Mouse (Mus musculus) T-helper 1 cell (primary cell): ENCODE data around the gene Il4ra.

ENCODE experiments used
- in situ Hi-C: fragments of 300-600 bp; cut with MboI, MseI; formaldehyde crosslinking; loops from one replicate; pipeline ENCODE4 v1.15.1; 2025; ENCODE audit warnings: high pct_unique_total_duplicates

The Il4ra gene

DNA sequence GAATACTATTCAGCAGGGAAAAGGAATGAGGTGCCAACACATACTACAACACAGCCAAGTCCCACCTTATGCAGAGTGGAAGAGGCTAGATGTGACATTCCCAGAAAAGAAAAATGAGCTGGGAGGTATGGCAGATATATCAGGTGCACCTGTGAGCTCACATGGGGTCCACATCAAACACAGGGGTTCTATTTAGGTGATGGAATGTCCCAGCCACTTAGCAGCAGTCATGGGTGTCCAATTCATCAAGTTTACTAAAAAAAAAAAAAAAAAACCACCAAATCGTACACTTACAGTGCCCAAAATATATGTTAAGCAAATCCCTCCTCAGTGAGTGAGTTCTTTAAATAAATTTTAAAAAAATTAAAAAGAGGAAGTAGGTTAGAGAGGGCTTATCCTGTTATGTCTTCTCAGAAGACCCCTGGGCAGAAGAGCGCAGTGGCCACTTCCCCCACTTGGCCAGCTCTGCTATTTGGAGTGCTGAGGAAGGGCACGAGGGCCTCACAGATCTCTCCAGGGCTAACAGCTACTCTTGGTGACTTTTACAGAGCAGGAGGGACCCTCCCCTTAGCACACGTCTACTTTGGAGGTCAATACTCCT lies 47.6 kb downstream of the Il4ra start:
- in situ Hi-C loops = no loop called here

DNA sequence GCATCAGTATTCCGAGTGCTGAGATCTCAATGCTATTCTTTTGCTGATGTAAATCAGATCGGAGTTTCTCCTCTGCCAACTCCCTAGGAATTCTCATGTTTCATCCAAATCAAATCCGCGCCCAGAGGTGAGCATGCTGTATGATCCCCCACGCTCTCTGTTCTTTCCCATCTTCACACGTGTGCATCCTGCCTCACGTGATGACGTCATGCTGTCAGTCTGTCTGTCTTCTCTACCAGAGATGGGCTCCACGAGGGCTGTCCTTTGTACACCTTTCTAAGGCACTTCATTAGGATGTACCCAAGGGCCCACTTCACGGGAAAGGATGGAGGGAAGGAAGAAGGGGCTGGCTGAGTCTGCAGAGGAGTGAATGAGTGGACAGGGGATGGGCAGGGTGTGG lies 48.2 kb downstream of the Il4ra start:
- in situ Hi-C loops = loop anchor here (10.0 kb wide), 1 partner anchor 755 kb away; no protein-coding TSS in a partner anchor

DNA sequence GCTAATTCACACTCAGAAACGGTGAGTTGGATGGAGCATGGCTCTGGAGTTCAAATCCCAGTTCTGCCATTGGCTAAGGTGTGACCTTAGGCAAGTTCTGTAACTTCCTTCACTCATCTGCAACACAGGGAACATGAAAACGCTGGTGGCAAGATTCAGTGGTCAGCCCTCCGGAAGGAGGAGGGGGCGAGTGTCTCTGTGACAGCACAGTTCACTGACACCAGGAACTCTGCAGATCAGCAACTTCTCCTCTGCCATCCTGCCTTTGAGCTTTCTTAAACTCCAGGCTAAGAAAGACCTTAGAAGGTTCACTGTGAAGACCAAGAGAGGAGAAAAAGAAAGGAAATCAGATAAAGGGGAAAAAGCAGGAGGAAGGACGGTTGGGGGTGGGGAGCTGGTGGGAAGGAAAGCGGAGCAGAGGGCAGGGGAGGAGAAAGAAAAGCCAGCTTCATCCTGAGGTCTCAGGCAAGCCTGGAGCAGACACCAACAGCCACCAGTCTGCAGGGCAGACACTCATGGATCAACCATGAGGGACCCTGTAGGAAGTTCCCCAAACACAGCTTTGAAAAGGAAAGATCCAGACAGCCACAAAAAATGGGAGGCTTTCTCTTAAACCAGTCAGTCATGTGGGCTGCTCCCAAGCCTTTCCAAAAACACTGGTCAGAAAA lies 48.8 kb downstream of the Il4ra start:
- in situ Hi-C loops = loop anchor here (10.0 kb wide), 1 partner anchor 754 kb away; no protein-coding TSS in a partner anchor

DNA sequence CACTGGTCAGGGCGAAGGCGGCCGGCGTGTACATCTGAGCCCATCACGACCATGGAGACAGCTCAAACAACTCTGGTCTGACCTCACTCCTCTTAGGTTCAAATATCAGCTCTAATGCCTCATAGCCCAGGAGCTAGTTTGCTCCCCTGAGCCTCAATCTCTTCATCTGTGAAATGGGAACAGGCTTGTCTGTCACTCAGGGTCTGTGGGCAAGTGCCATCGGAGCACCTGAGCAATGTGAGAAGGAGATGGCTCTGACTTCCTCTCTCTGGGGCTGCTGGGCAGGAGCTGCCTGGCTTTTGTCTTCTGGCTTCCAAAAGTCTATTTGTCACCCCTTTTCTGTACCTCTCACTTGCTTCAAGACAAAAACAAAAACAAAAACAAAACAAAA lies 49.4 kb downstream of the Il4ra start:
- in situ Hi-C loops = loop anchor here (10.0 kb wide), 1 partner anchor 754 kb away; no protein-coding TSS in a partner anchor

DNA sequence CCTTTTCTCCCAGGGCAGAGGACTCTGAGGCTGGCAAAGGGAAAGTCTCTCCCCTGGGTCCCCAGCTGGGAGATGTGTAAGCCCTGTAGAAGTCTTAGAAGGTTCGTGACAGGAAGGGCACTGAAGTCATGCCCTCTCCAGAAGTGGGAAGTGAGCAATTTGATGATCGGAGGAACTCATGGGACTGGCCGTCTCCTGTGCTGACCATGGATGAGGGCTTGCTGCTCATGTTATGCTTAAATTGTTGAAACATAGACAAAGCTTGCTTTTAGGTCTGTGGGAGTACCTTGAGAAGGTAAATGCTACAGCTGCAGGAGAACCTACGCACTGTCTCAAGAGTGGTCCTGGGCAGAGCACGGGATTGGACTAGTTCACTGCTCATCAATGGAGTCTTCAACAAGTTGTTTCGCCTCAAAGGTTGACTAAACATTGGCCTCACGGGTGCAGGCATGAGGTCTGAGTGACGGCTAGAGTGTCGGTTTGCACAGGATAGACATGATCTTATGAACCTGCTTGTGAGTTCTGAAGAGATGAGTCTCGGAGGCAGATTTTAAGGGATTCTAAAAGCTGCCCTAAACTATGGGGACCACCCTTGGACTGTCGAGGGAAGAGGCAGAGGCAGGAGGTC lies 50.0 kb downstream of the Il4ra start:
- in situ Hi-C loops = loop anchor here (10.0 kb wide), 1 partner anchor 753 kb away; no protein-coding TSS in a partner anchor

DNA sequence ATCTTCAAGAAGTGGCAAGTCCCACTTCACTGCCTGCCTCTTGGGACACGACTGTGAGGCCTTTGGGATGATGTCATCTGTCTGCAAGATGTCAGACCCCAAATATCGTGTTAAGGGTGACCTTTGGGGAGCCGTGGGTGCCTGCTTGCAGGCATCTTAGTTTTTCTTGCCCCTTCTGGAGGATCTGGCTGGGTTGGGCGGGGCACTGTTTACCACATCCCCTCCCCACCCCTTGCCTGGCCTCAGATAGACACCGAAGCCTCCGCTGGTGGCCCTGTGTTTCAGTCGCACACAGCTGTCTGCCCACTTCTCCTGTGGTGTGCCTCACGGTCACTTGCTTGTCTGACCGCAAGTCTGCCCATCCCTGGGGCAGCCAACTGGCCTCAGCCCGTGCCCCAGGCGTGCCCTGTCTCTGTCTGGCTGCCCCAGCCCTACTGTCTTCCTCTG lies 51.3 kb downstream of the Il4ra start, which contains the start of gene Il21r:
TSS of gene Il21r (plus strand) at position 245 of the 447 bp plus-strand sequence.
- in situ Hi-C loops = loop anchor here (10.0 kb wide), 1 partner anchor 752 kb away; no protein-coding TSS in a partner anchor

DNA sequence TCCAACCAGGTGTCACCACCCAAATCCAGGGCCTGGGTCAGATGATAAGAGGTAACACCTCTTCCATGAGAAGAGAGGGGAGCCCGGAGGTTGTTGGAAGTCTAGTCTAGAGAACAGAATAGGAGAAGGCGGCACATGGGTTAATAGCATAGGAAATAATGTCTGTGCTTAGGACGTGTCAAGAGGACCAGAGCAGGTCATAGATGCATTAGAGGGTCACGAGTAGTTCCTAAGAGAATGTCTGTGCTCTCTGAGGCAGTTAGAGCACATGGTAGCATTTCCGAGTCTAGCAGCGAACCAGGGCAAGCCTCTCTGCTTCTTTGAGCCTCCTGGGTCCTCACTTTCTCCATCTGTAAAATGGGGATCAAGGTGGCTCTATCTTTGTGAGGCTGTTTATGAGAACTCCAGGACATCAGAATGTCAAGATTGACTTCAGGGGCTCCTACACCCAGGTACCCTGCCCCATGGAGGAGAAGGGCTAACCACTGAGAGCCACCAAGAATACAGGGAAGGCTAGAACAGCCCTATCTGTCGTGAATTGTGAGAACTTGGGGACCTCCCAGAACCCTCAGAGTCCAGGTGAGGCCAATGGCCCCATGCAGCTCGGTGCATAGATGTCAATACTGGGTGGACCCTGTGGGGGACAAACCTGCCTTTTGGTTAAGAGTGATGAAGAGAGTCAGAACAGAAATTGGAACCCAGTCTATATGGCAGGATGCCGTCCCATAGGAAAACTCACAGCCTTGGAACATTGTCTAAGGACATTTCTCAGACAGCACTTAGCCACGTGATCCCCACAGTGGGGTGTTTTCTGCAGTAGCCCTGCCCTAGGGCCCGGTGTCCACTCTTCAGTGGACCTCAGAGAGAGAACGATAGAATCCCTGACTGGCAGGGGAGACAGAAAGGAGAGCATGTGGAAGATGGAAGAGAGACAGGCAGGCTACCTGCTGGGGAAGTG lies 52.7 kb downstream of the Il4ra start:
- in situ Hi-C loops = loop anchor here (10.0 kb wide), 1 partner anchor 750 kb away; no protein-coding TSS in a partner anchor

DNA sequence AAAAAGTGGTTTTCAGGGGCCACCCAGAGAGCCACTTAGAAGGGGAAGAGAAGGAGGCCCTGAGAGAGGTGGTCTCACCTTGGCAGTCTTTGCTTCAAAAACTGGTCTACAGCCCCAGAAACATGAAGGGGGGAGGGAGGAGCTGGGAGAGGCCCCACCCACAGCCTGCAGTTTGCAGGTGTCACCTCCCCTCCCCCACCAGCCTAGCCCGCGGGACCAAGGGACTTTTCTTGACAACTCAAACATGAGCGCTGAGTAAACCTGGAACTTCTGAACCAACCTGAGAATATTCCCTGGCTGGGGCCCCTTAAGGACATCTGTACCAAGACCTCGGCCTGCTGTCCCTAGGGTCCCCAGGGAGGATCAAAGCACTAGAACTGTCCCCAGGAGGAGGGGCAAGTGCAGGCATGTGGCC lies 53.8 kb downstream of the Il4ra start:
- in situ Hi-C loops = loop anchor here (10.0 kb wide), 1 partner anchor 749 kb away; no protein-coding TSS in a partner anchor

DNA sequence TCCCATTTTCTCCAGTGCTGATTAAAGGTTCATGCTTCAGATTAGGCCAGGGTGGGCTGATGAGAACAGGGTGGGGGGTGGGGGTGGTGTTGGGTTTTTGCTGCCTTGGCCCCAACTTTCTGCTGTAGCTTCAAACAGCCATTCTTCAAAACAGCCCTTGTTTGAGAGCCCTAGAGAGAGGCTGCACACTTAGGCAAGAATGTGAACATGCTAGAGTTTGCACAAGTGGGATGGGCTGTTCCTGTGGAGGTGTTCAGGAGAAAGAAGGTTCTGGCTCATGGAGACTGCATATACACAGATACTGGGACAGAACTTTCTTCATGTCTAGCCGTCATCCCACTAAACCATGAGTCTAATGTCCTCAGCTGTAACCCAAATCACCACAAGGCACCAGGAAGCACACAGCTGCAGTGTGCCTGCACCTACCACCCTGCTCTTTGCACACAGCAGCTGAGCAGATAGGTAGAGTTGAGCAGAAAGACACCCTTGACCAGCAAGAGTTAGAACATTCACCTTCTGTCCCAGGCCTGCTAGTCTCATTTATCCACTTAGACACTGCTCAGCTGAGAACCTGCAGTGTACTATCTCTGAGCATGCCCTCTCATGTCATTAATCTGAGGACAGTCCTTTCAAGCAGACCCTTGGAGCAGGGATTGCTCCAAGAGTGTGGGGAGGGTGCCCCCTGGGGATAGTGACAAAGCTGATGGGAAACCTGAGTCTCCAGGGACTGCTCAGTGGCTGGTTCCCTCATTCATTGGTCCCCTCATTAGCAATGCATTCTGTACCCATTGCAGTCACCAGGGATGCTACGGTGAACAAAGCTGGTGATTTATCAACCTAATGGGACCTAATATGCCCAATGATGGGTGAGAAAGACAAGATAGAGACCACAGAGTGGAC lies 54.6 kb downstream of the Il4ra start:
- in situ Hi-C loops = loop anchor here (10.0 kb wide), 1 partner anchor 748 kb away; no protein-coding TSS in a partner anchor

DNA sequence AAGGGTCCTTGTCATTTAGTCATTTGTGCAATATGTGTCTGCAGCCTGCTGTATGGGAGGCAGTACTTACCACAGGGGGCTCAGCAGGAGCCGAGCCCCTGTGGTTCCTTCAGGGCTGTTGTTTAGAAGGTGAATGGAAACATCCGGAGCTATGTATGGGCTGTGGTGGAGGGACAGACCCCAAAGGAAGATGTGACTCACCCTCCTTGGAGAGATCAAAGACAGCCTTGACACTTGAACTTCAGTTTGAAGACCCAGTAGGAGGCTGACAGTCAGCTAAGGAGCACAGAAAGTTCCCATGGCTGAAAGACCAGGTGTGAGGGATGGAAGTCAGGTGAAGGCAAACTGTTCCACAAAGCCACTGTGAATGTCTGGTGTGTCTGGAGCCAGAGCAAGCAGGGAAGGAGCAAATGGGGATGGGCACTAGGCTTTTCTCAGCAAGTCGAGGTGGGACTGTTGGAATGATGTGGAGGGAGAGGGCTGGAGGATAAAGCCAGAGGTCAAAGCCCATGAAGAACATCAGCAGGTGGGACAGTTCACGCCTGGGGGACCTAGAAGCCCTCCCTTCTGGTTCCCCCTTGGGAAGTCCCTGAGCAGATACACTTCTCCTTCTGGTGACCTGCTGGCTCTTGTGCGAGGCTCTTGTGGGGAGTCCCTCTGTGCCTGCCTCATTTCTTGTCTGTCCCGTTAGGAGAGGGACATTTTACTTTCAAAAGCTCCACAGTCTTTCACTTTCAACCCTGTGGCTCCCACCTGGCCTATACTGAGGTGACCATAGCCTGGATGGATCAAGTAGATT lies 55.7 kb downstream of the Il4ra start:
- in situ Hi-C loops = loop anchor here (10.0 kb wide), 1 partner anchor 747 kb away; no protein-coding TSS in a partner anchor

DNA sequence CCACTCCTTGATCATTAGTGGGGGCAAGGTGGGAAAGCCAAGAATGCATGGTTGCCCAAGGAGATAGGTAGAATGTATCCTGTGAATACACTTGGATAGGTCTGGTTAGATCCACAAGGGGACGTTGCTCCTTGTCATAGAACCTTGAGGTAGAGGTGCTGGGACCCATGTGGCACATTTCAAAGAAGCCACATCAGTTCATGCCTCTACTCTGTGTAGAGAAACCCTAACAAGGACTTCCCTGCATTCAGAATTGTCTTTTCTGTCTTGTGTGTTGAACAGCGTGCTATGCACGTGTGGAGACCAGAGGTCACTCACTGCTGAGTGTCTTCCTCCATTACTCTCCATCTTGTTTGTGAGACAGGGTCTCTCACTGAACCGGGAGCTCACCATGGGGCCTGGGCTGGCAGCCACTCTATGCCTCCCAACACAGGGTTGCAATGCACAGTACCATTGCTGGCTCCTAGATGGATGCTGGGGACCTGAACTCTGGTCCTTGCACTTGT lies 56.3 kb downstream of the Il4ra start:
- in situ Hi-C loops = loop anchor here (10.0 kb wide), 1 partner anchor 747 kb away; no protein-coding TSS in a partner anchor

DNA sequence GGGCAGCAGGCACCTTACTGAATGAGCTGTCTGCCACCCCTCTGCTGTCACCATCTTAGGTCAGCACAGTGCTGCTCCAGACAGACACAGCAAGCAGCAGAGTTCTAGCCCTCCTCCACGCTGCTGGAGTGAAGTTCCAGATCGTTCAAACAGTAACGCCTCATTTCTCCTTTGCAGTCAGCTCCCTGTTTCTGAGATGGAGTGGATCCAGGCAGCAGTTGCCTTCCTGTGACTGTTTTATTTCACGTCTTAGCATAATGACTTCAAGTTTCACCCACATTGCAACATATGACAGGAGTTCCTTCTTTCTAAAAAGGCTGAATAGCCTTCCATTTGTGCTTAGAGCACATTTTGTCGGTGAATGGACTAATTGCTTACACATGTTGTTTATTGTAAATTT lies 61.7 kb downstream of the Il4ra start:
- in situ Hi-C loops = no loop called here

DNA sequence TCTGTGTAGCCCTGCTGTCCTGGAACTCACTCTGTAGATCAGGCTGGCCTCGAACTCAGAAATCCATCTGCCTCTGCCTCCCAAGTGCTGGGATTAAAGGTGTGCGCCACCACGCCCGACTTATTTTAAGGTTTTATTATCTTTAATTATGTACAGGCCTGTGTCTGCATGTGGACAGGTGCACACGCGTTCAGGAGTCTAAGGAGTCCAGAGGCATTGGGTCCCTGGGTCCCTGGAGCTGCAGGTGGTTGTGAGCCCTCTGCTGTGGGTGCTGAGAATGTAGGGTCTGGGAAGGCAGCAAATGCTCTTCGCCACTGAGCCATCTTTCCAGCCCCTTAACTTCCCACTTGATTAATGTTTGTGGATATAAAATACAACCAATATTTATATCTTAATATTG lies 63.5 kb downstream of the Il4ra start:
- in situ Hi-C loops = no loop called here

DNA sequence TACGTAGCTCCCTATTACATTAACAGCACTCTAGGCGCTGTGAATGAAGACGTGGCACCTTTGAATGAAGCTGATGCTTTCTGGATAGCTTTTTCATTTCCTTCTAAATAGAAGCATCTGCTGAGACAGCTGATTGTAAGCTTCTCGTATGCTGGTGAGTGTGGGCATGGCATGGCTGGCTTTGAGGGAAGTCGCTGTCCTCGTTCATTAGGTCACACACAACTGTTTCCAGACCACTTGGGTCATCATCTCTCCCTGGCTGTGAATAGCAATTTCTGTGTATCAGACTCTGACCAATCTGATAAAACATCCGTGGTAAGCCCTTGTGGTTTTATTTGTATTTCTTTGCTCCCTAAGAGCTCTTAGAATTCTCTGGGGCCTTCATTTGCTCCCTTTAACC lies 66.1 kb downstream of the Il4ra start:
- in situ Hi-C loops = no loop called here

DNA sequence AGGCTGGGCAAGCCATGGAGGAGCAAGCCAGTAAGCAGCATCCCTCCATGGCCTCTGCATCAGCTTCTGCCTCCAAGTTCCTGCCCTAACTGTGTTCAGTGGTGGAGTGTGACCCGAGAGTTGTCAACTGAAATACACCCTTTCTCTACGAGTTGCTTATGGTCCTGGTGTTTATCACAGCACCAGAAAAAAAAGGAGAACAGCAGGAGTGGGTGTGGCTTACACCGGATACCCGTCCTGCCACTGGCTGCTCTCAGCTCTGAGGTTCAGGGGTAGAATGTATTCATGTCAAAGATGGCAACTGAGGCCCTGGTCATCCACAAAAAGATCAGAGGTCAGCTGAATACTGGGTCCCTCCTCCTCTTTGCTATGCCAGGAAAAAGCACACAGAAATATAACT lies 68.2 kb downstream of the Il4ra start:
- in situ Hi-C loops = no loop called here

DNA sequence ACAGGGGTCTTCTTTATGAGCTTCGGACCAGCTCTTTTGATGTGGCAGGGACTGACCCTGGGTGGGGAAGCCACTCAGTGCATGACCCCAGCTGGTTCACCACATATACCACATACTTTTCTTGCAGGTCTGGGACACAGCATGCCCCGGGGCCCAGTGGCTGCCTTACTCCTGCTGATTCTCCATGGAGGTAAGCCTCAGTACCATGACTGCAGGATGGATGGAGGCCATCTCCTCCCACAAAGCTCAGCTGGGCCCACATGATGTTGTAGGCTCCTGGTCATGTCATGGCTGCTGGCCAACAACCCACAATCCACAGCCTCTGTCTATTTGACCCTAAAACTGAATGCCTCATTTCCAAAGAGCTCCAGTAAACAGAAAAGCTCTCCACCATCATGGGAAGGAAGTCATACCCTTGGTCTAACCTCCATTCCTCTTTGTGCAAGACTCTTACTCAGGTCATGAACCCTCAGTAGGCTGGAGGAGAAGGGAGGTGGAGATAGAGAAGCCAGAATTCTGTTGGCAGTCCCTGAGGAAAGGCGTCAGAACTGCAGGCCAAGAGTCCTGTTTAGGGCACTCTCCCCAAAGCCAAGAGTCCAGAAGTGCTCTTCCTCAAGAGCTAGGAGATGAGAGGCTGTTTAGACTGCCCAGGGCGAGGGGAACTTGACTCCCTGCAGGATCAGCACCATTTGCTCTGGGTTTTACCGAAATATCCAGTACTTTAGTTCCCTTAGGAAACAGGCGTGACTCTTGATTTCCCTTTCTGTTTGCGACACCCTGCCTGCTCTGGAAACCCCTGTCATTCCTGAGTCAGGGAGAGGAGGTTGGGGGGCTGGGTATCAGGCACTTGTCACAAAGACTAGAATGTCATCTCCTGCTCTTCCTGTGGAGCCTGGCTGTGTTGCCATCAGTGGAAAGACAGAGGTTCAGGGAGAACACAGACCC lies 71.1 kb downstream of the Il4ra start:
- in situ Hi-C loops = no loop called here

DNA sequence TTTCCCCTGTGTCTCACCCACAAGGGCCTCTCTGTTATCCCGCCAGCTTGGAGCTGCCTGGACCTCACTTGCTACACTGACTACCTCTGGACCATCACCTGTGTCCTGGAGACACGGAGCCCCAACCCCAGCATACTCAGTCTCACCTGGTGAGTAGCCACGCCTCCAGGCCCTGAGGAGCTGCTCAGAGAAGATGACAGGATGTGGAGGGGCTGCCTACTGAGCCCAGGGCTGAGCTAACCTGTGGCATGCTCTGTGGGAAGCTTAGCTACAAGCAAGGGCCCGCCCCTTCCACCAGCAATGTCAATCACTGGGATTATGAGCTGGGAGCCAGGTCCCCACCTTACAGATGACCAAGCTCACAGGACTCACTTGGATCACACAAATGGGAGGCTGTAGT lies 73.3 kb downstream of the Il4ra start:
- in situ Hi-C loops = loop anchor here (25.0 kb wide), 1 partner anchor 438 kb away; no protein-coding TSS in a partner anchor

DNA sequence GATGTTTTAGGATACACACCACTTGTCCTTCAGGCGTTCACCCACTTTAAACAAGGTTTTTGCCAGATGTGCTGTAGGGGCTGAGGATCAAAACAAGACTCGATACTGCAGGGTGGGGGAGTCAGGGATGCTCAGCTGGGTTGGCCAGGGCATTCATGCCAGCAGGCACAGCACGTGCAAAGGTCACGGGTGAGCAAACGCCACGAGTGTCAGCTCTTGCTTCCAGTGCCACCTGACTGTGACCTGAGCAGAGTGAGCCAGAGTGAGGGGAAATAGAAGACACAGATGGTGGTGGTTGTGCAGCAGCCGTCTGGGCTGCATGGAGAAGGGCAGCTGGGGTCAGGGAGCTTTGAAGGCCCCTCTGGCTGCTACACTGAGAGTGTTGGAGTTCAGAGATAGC lies 73.9 kb downstream of the Il4ra start:
- in situ Hi-C loops = loop anchor here (25.0 kb wide), 1 partner anchor 439 kb away; no protein-coding TSS in a partner anchor
